Mouse (Mus musculus) thymus, postnatal 4 days (tissue): ENCODE measurements at regions not wholly inside any gene's neighbourhood (a gene's known extent, or its start where the extent isn't known, plus 50 kb on each side); places are given as distances from the start of the nearest gene placed in this dataset.

ENCODE experiments used
- DNase-seq: peaks from one replicate; pipeline ENCODE4 v3.0.0; 2021

DNA sequence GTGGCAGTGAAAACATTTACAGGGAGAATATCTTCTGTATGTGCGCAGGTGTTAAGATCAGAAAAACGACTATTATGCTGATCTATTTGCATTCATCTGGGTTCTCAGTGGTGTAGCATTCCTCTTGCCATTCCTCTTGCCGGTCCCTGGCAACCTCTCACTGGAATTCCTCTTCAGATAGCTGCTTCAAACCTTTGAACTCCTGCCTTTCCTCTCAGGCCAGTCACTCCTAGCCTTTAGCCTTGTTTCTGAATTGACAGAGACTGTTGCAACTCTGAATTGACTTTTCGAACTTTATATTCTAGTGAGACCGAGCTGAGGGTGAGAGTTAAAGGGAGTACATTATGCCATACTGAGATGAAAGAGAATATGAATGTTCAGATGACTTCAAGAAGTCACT, 120.1 kb upstream of the Pkn2 start:
- no peak for DNase-seq

DNA sequence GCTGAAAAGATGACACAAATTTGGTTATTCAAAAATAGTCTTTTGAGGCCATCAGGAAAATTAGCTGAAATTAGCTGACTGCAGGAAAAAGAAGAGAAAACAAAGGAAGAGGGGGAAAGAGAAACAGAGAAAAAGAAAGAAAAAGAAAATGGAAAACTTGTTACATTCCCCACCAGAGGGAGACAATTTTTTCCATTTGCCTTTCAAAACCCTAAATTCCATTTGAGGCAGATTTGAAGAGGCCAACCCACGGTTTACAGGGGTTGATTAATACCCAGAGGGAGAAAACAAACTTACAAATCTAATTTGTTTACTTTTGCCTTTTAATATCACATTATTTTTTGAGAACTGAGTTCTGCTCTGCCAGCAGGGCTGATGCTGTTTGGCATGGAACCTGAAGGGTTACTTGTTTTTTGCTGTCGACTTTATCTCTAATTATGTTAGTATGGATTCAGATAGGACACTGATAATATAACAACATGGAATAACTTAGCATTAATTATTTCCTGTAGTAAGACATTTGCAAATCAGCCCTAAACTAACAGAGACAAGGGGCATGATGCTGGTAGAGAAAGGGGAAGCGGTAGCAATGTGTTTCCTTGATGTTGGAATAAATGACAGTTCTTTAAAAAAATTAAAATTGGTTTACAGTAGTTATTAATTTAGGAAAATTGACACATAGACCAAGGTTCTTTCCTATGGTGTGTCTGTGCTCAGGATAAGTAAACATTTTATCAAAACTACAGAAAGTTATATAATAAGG, 114.4 kb upstream of the Pkn2 start:
- DNase-seq: no peak

DNA sequence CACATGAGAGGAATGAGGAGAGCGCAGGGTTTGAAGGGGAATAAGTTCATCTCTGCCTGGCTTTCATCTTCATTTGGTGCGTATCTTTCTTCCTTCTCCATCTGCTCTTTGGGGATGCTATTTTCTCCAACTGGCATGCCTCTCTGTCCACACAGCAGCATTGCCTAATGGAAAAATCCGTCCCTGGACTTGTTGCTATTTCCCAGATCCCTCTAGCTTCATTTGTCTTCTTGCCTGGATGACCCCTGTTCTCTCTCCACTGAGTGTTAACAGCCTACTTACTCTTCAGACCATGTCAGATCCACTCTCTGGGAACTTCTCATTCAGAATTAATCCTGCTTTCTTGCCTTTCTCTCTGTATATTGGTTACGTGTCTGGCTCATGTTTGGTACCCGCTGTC, 102.7 kb upstream of the Pkn2 start:
- no peak for DNase-seq

DNA sequence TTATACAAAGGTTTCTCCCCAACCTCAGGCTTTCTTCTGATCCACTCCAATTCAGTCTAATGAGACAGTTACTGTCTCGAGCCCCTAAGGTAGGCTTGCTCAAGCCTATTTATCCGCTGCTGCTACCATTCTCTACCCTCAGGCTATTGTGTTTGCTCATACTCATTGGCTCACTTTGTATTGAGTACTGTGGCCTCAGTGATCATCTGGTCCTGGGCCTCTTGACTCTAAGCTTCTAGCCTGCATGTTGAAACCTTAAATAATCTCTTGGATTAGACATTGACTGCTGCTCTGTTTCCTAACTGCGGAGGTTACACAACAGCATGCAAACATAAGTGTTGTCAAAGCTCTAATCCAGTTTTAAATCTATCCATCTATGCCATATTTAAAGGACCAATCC, 99.4 kb upstream of the Pkn2 start:
- DNase-seq: no peak

DNA sequence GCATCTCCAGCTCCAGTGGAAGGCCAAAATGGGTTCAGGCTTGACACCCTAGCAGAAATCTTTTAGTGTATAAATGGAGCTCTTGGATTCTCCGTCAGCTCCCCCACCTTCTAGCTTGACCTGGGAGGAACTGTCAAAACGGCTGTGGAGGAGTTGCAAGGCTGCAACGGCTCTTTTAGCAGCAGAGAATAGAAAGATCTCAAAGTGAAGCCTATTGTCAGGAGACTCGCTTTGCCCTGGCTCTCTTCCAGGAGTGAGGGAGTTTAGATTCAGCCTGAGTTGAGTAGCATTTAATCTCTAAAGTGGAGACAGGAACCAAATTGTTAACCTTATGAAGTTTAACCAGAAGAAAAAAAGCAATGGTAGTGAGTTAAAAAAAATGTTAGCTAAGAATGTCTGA, 97.4 kb upstream of the Pkn2 start:
- DNase-seq: no peak

DNA sequence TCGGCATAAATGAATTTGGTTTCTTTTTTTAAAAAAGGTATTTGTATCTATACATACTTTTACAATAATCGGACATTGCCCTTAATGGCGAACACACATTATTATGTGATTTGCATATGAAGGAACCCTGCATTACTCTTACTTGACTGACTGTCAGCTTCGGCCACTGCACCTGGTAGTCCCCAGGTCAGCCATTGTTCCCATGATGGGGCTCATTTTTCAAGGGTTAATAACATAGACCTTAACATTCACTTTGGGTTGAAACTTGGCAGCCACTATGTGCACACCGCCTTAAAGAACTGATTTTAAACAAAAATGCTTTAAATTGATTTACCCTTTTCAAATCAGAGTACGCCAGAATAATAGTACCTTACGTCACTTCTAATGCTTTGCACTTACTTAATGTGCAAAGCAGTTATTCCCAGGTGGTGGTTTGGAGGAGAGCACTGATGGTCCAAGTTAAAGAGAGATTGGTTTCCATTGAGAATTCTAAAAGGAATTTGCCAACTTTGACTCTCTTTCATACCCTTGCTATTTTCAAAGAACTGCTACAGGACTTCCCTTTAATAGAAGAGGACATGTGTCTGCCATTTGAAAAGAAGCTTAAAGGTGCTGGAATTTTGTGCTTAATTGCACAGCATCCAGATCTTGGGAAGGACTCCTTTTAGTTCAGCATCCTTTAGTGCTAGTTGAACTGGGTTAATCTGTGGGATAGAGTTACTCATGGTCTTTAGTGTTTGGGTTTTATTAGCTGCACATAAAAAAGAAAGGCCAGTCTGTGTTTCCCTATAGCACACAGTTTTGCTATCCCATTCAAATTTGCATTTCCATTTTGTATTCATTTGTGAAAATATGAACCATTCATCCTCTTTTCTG, 95.0 kb upstream of the Pkn2 start:
- DNase-seq: no peak

DNA sequence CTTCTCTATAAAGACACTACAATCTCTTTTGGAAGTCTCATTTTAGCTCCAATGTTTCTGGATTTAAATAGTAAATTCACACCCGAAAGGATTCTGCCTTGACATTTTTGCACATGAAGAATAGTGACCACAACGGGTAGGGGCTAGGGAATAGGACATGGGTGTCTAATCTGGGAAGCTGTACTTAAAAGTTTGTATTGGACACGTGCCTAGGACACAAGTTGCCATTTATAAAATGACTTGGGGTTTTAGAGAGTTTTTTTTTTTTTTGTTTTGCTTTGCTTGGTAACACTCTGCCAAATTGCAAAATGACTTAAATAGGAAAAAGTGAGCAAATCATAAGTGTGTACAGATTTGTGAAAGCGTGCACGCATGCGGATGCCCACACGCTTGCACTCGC, 93.8 kb upstream of the Pkn2 start:
- no peak for DNase-seq

DNA sequence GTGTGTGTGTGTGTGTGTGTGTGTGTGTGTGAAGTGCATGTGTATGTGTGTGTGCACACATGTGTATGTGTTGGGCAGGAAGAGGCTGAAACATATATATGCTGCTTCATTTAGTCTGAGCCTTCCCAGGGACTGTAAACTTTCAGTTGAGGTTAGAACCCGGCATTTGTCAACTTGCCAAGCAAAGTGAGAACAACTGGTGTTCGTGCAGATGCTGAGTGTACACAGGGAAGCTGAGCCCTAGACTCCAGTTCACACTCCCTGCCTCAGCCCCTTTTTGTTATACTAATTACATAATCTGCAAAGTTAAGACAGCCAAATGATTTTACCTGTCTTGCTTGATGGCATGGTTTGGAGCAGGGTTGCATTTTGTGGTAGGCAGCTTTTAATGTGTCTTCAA, 87.7 kb upstream of the Pkn2 start:
- no peak for DNase-seq

DNA sequence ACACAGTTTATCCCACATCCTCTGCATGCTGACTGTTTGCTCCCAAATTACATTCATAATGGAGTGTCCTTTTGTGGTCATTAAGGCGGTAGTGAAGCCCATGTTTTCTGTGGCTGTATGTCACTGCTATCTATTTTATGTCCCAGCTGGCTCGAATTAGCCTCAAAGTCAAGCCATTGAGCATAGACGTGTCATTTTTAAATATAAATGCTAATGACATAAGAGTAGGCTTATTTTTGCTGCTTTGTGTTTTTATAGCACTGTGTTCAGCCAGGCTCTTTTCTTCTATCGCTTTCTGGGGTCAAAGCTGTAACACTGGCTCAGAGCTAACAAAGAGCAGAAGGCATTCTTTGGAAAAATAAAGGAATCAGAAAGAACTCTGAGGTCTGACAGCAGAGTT, 83.8 kb upstream of the Pkn2 start:
- DNase-seq: no peak

DNA sequence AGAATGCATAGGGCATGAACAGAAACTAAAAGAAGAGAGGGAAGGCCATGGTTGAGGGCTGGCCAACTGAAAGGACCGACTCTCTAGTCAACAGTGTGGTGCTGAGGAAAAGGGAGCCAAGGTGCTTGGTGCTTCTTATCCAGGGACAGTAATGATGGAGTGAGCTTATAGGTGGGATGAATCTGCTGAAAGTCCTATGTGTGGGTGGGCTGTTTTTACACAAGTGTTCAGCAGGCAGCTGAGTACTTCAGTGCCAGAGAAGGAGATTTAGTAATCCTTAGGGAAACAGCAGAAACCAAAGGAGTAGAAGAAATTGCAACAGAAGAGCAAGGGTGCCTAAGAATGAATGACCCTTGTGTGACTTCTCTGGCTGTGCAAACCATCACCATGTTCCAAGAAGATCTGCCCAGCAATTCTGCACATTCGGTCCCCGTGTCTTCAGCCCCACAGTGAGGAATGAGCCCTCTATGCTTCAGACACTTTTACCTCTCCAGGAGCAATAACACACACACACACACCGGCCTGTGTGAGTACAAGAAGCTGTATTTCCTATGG, 82.1 kb upstream of the Pkn2 start:
- no peak for DNase-seq

DNA sequence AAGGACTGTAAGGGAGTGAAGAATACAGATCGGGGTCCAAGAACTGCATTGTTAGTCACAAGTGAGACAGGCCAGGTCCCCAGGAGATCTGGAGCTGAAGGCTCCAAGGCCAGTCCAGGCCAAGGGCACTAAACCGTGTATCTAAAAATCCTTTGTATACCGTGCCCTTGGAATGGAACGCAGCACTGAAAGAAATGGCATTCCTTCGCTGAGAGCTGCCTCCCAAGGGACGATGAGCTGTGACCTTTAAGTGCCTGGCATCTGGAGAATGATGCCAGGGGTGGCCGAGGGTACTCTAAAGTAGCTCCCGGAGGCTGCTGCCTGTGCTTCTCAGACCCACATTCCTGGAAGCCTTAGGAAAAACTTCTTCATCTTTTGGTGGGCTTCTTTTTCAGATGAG, 76.0 kb upstream of the Pkn2 start:
- DNase-seq: no peak

DNA sequence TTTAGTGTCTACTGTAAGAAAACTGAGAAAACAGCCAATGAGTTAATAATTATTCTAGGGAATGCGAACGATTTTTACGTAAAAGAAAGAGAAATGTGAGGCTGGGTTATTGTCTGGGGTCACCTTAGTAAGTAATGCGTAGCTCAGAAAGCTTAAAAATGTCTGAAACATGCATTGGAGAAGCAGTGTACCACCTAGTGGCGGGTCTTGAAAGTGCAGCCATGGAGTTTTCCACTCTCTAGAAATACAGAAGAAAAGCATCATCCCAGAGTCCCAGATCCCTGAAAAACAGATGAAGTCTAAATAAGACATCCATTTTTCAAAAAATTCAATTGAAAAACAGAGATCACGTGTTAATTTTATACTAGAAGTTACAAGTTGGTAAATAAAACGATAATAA, 67.0 kb upstream of the Pkn2 start:
- DNase-seq: peak; percentile 77

DNA sequence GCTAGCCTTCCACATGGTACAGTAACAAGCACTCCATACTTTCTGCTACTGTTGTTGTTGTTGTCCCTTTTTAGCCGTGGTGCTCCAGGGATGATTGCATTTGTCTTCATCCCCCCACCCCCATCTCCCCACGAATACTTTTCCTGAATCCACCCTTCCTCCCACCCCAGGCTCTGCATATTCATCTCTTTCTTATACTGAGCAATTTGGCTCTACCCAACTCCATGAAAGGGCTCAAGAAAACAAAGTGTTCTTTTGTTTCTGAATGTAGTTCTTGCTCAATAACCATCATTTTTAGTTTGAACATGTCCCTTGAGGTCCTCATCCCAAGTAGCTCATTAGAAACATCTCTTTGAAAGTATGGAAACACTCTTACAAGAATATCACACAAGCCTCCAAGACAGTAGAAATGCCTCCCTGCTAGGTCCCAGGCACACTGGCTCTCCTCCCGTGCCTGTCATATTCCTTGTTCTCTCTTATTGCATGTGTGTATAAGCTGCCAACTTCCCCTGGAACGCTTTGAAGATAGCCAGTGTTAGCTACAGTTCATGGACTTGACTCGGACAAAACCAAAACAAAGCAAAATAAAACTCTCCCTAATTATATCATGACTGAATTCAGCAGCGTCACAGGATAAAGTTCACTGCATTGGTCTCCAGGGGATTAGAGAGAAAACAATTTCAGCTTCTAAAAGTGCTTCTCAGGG, 59.7 kb upstream of the Pkn2 start:
- no peak for DNase-seq

DNA sequence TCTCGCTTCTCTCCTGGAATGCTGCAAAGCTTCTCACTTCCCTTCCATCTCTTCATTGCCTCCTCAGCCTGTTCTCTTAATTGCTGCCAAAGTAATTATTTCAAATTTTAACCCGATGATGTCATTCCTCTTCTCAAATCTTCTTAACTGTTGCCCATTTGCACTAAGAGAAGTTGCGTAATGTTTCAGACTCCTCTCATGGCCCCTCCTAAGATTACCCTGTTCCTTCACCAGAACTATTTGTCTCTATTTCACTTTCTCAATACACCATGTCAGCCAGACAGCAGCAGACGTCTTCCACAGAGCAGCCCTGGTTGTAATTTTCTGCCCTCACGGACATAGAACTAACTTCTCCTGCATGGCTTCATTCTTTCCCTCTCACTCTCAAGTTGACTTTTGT, 59.1 kb upstream of the Pkn2 start:
- no peak for DNase-seq

DNA sequence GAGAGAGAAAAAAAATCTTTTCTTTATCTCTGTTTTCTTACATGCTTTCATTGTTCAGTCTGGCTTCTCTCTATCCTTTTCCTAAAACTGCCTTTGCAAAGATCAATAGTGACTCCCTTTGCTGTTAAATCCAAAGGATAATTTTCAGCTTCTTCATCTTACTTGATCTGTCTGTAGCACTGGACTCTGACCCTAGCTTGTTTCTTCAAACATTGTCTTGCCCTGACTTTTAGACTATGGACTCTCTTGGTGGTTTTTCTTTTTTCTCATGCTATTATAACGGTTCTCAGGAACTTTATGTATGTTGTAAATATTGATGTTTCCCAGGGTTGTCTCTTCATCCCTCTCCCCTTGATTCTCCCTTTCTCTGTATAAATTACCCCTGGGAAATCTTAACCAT, 58.0 kb upstream of the Pkn2 start:
- no peak for DNase-seq

DNA sequence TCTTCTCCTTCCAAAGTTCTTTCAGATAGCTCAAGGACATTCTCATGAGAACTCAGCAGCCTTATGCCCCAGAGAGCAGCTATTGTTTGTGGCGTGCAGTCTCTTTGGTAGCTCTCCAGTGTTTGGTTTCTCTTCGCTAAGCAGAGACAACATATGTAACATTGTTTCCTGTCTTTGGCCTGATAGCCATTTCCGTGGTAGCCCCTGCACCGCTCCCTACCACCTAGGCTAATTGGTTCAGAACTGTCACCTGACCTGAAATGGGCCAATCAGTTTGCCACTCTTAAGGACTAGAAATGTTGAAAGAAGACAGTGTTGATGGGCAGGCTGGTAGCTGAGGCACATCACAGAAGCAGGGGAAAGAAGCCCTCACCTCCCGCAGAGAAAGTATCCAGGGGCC, 54.1 kb upstream of the Pkn2 start:
- no peak for DNase-seq

DNA sequence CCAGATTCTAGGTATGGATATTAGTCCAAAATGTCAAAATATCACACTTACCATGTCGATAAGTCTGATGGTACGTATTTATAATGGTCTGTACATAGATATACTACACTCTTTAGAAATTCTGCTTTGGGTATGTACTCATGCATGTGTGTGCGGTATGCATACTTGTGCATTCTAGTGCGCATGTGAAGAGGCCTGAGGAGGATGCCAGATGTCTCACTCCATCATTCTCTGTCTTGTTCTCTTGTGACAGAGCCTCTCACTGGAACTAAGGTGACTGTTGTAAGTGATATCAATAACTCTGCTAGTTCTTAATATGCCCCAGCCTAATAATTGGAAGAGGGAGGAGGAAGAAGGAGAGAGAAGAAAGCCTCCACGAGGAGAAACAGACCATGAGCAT, 52.5 kb upstream of the Pkn2 start:
- no peak for DNase-seq

DNA sequence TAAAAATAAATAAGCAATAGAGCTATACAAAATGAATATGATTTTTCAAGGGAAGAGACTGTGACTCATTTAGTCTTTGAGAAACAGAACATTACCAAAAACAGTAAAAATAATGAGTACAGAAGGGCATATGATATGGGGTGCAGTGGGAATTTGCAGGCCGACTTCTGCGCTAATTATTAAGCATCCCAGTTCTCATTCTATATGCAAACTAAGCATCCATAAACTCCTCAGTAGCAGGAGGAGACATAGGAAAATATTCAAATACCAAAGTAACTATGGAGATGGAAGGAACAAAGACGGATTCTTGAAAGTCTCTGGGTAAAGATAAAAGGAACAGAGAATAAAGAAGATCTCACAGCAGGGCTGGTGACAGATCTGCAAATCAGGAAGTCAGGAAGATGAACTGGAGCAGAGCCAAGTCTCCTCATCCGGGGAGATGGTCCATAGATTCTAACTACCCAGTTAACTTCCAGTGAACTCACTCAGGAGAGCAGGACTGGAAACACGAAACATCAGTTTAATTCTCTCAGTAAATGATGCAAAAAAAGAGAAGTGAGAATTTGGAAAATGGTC, 52.0 kb upstream of the Pkn2 start:
- DNase-seq: no peak
